Mouse (Mus musculus): ENCODE data around the gene Nol6.

DNA sequence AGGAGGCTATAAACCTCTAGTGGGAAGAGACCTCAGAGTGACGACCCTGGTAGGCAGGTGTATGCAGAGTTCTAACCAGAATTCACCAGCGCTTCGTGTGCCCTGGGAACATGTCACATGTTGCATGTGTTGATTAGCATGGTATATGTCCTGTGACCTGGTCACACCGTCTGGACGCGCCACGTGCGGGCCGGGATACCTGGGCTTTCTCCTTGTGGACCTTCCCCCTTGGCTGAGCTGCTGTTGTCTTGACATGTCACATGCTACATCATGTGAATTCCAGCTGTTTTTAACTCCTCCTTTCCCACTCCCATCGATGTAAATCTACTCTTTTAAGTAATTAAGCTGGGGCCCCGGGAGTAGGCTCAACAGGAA, 25.7 kb downstream of the Nol6 start:
- no peak for TF ChIP-seq ZNF384 (IDR thresholded peaks at IDR 0.05; ENCODE audit: low read depth, low read length)
- no peak for TF ChIP-seq ZC3H11A (IDR thresholded peaks at IDR 0.05; ENCODE audit: borderline replicate concordance, low read depth, low read length)

Data from ES-E14 (cell line).